Mouse (Mus musculus) urinary bladder, postnatal 36 days (tissue): Measurements from ENCODE around the gene Sspo.

Source experiments
- DNase-seq, 2 experiments: peaks; one replicate each; pipeline ENCODE4 v3.0.0; 2022; ENCODE audit warnings: low spot score in 2 of 2, mixed read lengths in 1 of 2

Gene Sspo

GRCm38 (mm10) chr6:48447929-48448328 is at the start of gene Sspo:
Gene Sspo, plus strand, starts transcription at chr6:48448229.
- no peak for DNase-seq

GRCm38 (mm10) chr6:48399906-48400305 is 48.1 kb upstream of the Sspo start:
- no peak for DNase-seq

- DNase-seq, result no peak
These were observed 44.0 kb upstream of the Sspo start for GRCm38 (mm10) chr6:48404071-48404470.

- no peak for DNase-seq
These were observed 38.2 kb upstream of the Sspo start for GRCm38 (mm10) chr6:48409726-48410343.

GRCm38 (mm10) chr6:48410551-48410950 is 37.5 kb upstream of the Sspo start:
- no peak for DNase-seq

- no peak for DNase-seq
These were observed 36.6 kb upstream of the Sspo start for GRCm38 (mm10) chr6:48411193-48412092.

- DNase-seq, result no peak
These were observed 35.9 kb upstream of the Sspo start for GRCm38 (mm10) chr6:48412147-48412546.

GRCm38 (mm10) chr6:48412662-48413061 is 35.4 kb upstream of the Sspo start:
- DNase-seq, result no peak

GRCm38 (mm10) chr6:48413081-48413480 is 34.9 kb upstream of the Sspo start:
- DNase-seq, result no peak

GRCm38 (mm10) chr6:48414886-48415285 is 33.1 kb upstream of the Sspo start:
- no peak for DNase-seq

- DNase-seq, result no peak
These were observed 32.4 kb upstream of the Sspo start for GRCm38 (mm10) chr6:48415636-48416035.

- DNase-seq, result no peak
These were observed 31.5 kb upstream of the Sspo start for GRCm38 (mm10) chr6:48416486-48416885.

GRCm38 (mm10) chr6:48420647-48421046 is 27.4 kb upstream of the Sspo start:
- no peak for DNase-seq

GRCm38 (mm10) chr6:48423336-48423735 is 24.7 kb upstream of the Sspo start:
- DNase-seq, result no peak

- no peak for DNase-seq
These were observed 24.0 kb upstream of the Sspo start for GRCm38 (mm10) chr6:48424074-48424473.

GRCm38 (mm10) chr6:48426956-48427355 is 21.1 kb upstream of the Sspo start:
- no peak for DNase-seq

GRCm38 (mm10) chr6:48428769-48429557 is 19.1 kb upstream of the Sspo start:
- DNase-seq, result no peak

GRCm38 (mm10) chr6:48430748-48431147 is 17.3 kb upstream of the Sspo start:
- DNase-seq, result no peak

GRCm38 (mm10) chr6:48432893-48433816 is 14.9 kb upstream of the Sspo start:
- peak in 1 of 2 experiments; percentile 45 for DNase-seq

- no peak for DNase-seq
These were observed 13.4 kb upstream of the Sspo start for GRCm38 (mm10) chr6:48434651-48435050.

GRCm38 (mm10) chr6:48435111-48435510 is 12.9 kb upstream of the Sspo start:
- DNase-seq, result no peak
